Mouse (Mus musculus): Measurements from ENCODE around the gene Hspa12b. TPM values are rescaled to one million over a fixed set of nuclear protein-coding genes. Genes with fewer than 3 reads are reported as not detected.
A peak's percentile ranks its signal among the peaks of the same experiment; 100 is the strongest.

Gene Hspa12b
- polyA plus RNA-seq, 1 experiment from 2014 or later: 10.0 TPM

DNA sequence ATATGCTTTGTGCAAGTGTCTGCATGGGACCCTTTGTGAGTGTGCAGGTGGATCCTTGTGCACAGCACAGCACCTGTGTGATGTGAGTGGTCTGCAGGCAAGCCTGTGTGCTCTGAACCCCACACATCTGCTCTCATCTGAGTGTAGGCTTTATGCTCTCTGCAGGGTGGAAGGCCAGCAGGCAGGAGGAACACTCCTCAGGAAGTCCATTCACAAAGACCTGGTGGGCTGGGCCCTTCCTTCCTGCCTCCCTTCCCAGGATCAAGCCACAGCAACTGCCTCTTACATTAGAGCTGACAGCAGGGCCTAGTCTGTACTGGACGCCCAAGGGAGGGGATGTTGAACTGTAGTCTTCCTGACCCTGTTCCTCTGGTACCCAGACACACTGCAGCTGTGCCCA is 7.3 kb downstream of the Hspa12b start:
- peak overlapping the region; percentile 44; the same call in 1 of the 2 replicates for H3K27ac ChIP-seq (ENCODE audit: low read depth, low read length)
- peaks cover 29% of the 10 kb centered on the region for H3K36me3 ChIP-seq (ENCODE audit: control insufficient read depth, insufficient read depth, low read length)
- H3K4me1 ChIP-seq (ENCODE audit: control insufficient read depth, insufficient read depth, low read length): no peaks in the 10 kb centered on the region
- no peaks in the 10 kb centered on the region for H3K9me3 ChIP-seq (ENCODE audit: control insufficient read depth, low read length)
- no peak overlapping the region for H3K4me2 ChIP-seq (replicated peaks; ENCODE audit: low read depth, low read length)
- no peak overlapping the region for H3K9ac ChIP-seq (ENCODE audit: low read depth, low read length)
- WGBS: 42% methylated on average over 1 of the region's 1 CpGs
- H3K4me3 ChIP-seq (ENCODE audit: low read length): no peak overlapping the region
- H3K27me3 ChIP-seq (ENCODE audit: control insufficient read depth, insufficient read depth, low read length): no peaks in the 10 kb centered on the region
- peak; percentile 33; the same call in 1 of the 2 replicates for ATAC-seq (ENCODE audit: low FRiP score, low TSS enrichment)

GRCm38 (mm10) chr2:131134826-131135400 is 7.8 kb downstream of the Hspa12b start:
- Histone ChIP-seq H3K36me3 (ENCODE audit: control insufficient read depth, insufficient read depth, low read length) (peaks cover 29% of the 10 kb centered on the region), H3K4me1 (ENCODE audit: control insufficient read depth, insufficient read depth, low read length) (no peaks in the 10 kb centered on the region), H3K27ac (ENCODE audit: low read depth, low read length) (peak overlapping the region; percentile 44; the same call in 1 of the 2 replicates), H3K9ac (ENCODE audit: low read depth, low read length) (no peak overlapping the region), H3K9me3 (ENCODE audit: control insufficient read depth, low read length) (no peaks in the 10 kb centered on the region), H3K4me2 (replicated peaks; ENCODE audit: low read depth, low read length) (no peak overlapping the region), H3K27me3 (ENCODE audit: control insufficient read depth, insufficient read depth, low read length) (no peaks in the 10 kb centered on the region), H3K4me3 (ENCODE audit: low read length) (no peak overlapping the region)
- no peak for ATAC-seq (ENCODE audit: low FRiP score, low TSS enrichment)
- WGBS: 78% methylated on average over 8 of the region's 8 CpGs

GRCm38 (mm10) chr2:131135521-131136139 is 8.6 kb downstream of the Hspa12b start:
- H3K27ac ChIP-seq (ENCODE audit: low read depth, low read length): no peak overlapping the region
- no peaks in the 10 kb centered on the region for H3K4me1 ChIP-seq (ENCODE audit: control insufficient read depth, insufficient read depth, low read length)
- H3K27me3 ChIP-seq (ENCODE audit: control insufficient read depth, insufficient read depth, low read length): no peaks in the 10 kb centered on the region
- ATAC-seq (ENCODE audit: low FRiP score, low TSS enrichment): 0 out of 2 replicates have a peak, but pooled peaks have one; percentile 12
- no peaks in the 10 kb centered on the region for H3K9me3 ChIP-seq (ENCODE audit: control insufficient read depth, low read length)
- H3K4me2 ChIP-seq (replicated peaks; ENCODE audit: low read depth, low read length): no peak overlapping the region
- H3K4me3 ChIP-seq (ENCODE audit: low read length): no peak overlapping the region
- H3K36me3 ChIP-seq (ENCODE audit: control insufficient read depth, insufficient read depth, low read length): peaks cover 29% of the 10 kb centered on the region
- no peak overlapping the region for H3K9ac ChIP-seq (ENCODE audit: low read depth, low read length)
- WGBS: 59% methylated on average over 11 of the region's 11 CpGs

DNA sequence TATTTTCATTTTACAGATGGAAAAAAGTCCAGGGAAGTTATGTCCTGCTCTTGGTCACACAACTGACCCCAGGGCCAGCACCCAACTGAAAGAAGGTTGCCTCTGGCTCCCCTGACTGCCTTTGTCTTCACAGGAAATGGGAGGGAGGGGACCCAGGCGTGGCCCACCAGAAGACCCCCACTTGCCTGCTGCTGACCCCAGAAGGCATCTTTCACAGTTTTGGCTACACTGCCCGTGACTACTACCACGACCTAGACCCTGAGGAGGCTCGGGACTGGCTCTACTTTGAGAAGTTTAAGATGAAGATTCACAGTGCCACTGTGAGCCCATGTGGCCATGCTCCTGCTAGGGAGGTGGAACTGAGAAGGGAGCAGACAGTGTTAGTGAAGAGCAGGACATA is 11.2 kb downstream of the Hspa12b start:
- Histone ChIP-seq H3K27me3 (ENCODE audit: control insufficient read depth, insufficient read depth, low read length) (no peaks in the 10 kb centered on the region), H3K36me3 (ENCODE audit: control insufficient read depth, insufficient read depth, low read length) (peaks cover 40% of the 10 kb centered on the region)
- WGBS: 76% methylated on average over 4 of the region's 4 CpGs

GRCm38 (mm10) chr2:131138760-131139159 is 11.7 kb downstream of the Hspa12b start:
- H3K4me3 ChIP-seq (ENCODE audit: low read length): no peak overlapping the region
- peaks cover 17% of the 10 kb centered on the region for H3K4me1 ChIP-seq (ENCODE audit: control insufficient read depth, insufficient read depth, low read length)
- peaks cover 41% of the 10 kb centered on the region for H3K36me3 ChIP-seq (ENCODE audit: control insufficient read depth, insufficient read depth, low read length)
- WGBS: 91% methylated on average over 7 of the region's 7 CpGs
- H3K9ac ChIP-seq (ENCODE audit: low read depth, low read length): no peak overlapping the region
- ATAC-seq (ENCODE audit: low FRiP score, low TSS enrichment): no peak
- no peaks in the 10 kb centered on the region for H3K27me3 ChIP-seq (ENCODE audit: control insufficient read depth, insufficient read depth, low read length)
- no peak overlapping the region for H3K4me2 ChIP-seq (replicated peaks; ENCODE audit: low read depth, low read length)
- no peak overlapping the region for H3K27ac ChIP-seq (ENCODE audit: low read depth, low read length)
- H3K9me3 ChIP-seq (ENCODE audit: control insufficient read depth, low read length): no peaks in the 10 kb centered on the region

More for the DNA sequence above, 11.2 kb downstream of the Hspa12b start:
- Histone ChIP-seq H3K9ac (ENCODE audit: low read depth, low read length) (no peak overlapping the region), H3K27ac (ENCODE audit: low read depth, low read length) (no peak overlapping the region), H3K4me2 (replicated peaks; ENCODE audit: low read depth, low read length) (no peak overlapping the region), H3K4me3 (ENCODE audit: low read length) (no peak overlapping the region), H3K4me1 (ENCODE audit: control insufficient read depth, insufficient read depth, low read length) (peaks cover 17% of the 10 kb centered on the region), H3K9me3 (ENCODE audit: control insufficient read depth, low read length) (no peaks in the 10 kb centered on the region)
- no peak for ATAC-seq (ENCODE audit: low FRiP score, low TSS enrichment)

- Histone ChIP-seq H3K4me2 (replicated peaks; ENCODE audit: low read depth, low read length) (no peak overlapping the region), H3K9me3 (ENCODE audit: control insufficient read depth, low read length) (no peaks in the 10 kb centered on the region), H3K27ac (ENCODE audit: low read depth, low read length) (no peak overlapping the region), H3K4me3 (ENCODE audit: low read length) (no peak overlapping the region), H3K36me3 (ENCODE audit: control insufficient read depth, insufficient read depth, low read length) (peaks cover 37% of the 10 kb centered on the region), H3K9ac (ENCODE audit: low read depth, low read length) (no peak overlapping the region), H3K4me1 (ENCODE audit: control insufficient read depth, insufficient read depth, low read length) (peaks cover 17% of the 10 kb centered on the region), H3K27me3 (ENCODE audit: control insufficient read depth, insufficient read depth, low read length) (no peaks in the 10 kb centered on the region)
- ATAC-seq (ENCODE audit: low FRiP score, low TSS enrichment): no peak
- 91% methylated on average over 5 of the region's 5 CpGs for WGBS
These were observed 12.2 kb downstream of the Hspa12b start for GRCm38 (mm10) chr2:131139287-131139686.

- Histone ChIP-seq H3K36me3 (ENCODE audit: control insufficient read depth, insufficient read depth, low read length) (peaks cover 41% of the 10 kb centered on the region), H3K27ac (ENCODE audit: low read depth, low read length) (no peak overlapping the region)
These were observed 12.9 kb downstream of the Hspa12b start for GRCm38 (mm10) chr2:131139886-131140532.

GRCm38 (mm10) chr2:131140533-131140905 is 13.4 kb downstream of the Hspa12b start:
- Histone ChIP-seq H3K4me3 (ENCODE audit: low read length) (no peak overlapping the region), H3K4me2 (replicated peaks; ENCODE audit: low read depth, low read length) (no peak overlapping the region), H3K36me3 (ENCODE audit: control insufficient read depth, insufficient read depth, low read length) (peaks cover 44% of the 10 kb centered on the region), H3K9me3 (ENCODE audit: control insufficient read depth, low read length) (no peaks in the 10 kb centered on the region), H3K27ac (ENCODE audit: low read depth, low read length) (no peak overlapping the region), H3K4me1 (ENCODE audit: control insufficient read depth, insufficient read depth, low read length) (peaks cover 17% of the 10 kb centered on the region), H3K9ac (ENCODE audit: low read depth, low read length) (peak overlapping the region; percentile 5; the same call in 1 of the 2 replicates), H3K27me3 (ENCODE audit: control insufficient read depth, insufficient read depth, low read length) (no peaks in the 10 kb centered on the region)
- WGBS: 70% methylated on average over 5 of the region's 5 CpGs
- no peak for ATAC-seq (ENCODE audit: low FRiP score, low TSS enrichment)

More at GRCm38 (mm10) chr2:131139886-131140532, 12.9 kb downstream of the Hspa12b start:
- no peak for ATAC-seq (ENCODE audit: low FRiP score, low TSS enrichment)
- H3K9me3 ChIP-seq (ENCODE audit: control insufficient read depth, low read length): no peaks in the 10 kb centered on the region
- no peak overlapping the region for H3K4me3 ChIP-seq (ENCODE audit: low read length)
- no peaks in the 10 kb centered on the region for H3K27me3 ChIP-seq (ENCODE audit: control insufficient read depth, insufficient read depth, low read length)
- H3K9ac ChIP-seq (ENCODE audit: low read depth, low read length): peak overlapping the region; percentile 5; the same call in 1 of the 2 replicates
- 63% methylated on average over 5 of the region's 5 CpGs for WGBS
- H3K4me1 ChIP-seq (ENCODE audit: control insufficient read depth, insufficient read depth, low read length): peaks cover 17% of the 10 kb centered on the region
- no peak overlapping the region for H3K4me2 ChIP-seq (replicated peaks; ENCODE audit: low read depth, low read length)
